Mouse (Mus musculus): ENCODE results near the gene Hp1bp3. TPM values are rescaled to one million over a fixed set of nuclear protein-coding genes. Genes with fewer than 3 reads are reported as not detected.

Gene Hp1bp3
- polyA plus RNA-seq, 1 experiment from 2014 or later, result 257 TPM

DNA sequence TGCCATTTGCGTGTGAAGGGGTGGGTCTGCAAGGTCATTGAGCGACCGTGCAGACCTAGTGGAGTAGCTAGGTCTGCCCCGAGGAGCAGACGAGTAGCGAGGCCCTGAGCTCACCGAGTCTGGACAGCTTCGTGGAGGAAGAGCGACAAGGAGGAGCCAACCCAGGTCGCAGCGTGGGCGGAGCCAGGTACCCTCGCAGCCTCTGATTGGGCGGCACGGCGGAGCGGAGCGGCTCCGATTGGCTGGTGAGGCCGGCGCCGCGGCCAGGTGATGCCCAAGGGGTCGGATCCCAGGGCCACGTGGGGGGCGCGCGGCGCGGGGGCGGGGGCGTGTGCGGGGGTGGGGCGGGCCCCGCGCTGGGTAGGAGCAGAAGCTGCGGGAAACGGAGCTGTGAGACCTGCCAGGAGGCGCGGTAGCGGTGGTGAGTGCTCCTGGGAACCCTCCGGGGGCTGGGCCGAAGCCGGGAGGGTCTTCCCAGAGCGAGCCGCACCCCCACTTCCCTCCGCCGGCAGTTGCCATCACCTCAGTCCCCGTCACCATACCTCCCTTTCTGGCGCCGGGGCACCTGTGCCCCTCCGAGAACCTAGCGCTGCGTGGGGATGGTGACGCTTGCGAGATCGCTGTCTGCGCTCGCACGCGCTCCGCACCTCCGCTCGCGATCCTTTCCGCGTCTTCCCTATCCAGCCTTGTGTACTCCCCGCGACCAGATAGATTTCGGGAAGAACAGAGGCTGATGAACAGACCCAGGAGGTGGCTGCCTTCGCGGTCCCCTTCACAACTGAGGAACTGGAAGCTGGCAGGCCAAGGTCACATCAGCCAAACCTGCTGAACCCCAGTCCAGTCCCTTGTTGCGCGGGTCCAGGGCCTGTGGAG, 34.2 kb downstream of the Hp1bp3 start, which contains the start of the genes Sh2d5 and Kif17:
Gene Sh2d5, plus strand, starts transcription at position 316 of the 873 bp plus-strand sequence.
Gene Kif17, plus strand, starts transcription at position 348 of the 873 bp plus-strand sequence.
- Histone ChIP-seq H3K27ac (replicated peaks; ENCODE audit: low read depth, low read length) (peak within 1 kb of the TSS; percentile 60), H3K4me2 (ENCODE audit: low read length) (peak within 1 kb of the TSS; percentile 95), H3K4me1 (ENCODE audit: control insufficient read depth, insufficient read depth, low read length) (peaks cover 30% of the 10 kb centered on the region), H3K27me3 (ENCODE audit: control insufficient read depth, insufficient read depth, low read length) (peaks cover 10% of the 10 kb centered on the region; the same call in 1 of the 2 replicates), H3K9ac (replicated peaks; ENCODE audit: low read length) (peak within 1 kb of the TSS; percentile 63), H3K4me3 (replicated peaks; ENCODE audit: low read depth, low read length) (peak within 1 kb of the TSS; percentile 58), H3K36me3 (ENCODE audit: control insufficient read depth, insufficient read depth, low read length) (peaks cover 18% of the 10 kb centered on the region), H3K9me3 (ENCODE audit: control insufficient read depth, low read length) (no peaks in the 10 kb centered on the region)
- DNase-seq (peak; percentile 93), ATAC-seq (ENCODE audit: low FRiP score, low TSS enrichment) (peak; percentile 90)
- under 1% methylated on average over 74 of the region's 74 CpGs for WGBS

DNA sequence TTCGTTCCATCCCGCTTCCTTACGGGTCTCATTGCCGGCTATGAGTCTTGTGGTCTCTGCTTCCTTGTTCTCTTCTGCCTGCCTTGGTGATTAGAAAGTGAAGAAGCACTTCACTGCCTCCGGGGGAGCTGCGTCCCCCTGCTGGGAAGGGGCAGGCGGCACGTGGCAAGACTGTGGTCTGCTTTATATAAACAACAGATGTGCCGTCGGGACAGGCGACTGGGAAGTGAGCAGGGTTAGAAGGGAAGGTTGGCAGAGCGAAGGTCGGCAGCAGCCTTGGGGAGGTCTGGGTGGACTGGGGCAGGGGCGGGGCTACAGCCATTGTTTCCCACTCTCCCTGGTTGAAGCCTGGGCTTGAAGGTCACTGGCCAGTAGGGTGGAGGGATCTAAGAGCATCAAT, 35.7 kb downstream of the Hp1bp3 start:
- Histone ChIP-seq H3K27me3 (ENCODE audit: control insufficient read depth, insufficient read depth, low read length) (peaks cover 10% of the 10 kb centered on the region; the same call in 1 of the 2 replicates), H3K9ac (replicated peaks; ENCODE audit: low read length) (peak overlapping the region; percentile 32), H3K4me3 (replicated peaks; ENCODE audit: low read depth, low read length) (peak overlapping the region; percentile 58), H3K4me1 (ENCODE audit: control insufficient read depth, insufficient read depth, low read length) (peaks cover 30% of the 10 kb centered on the region), H3K9me3 (ENCODE audit: control insufficient read depth, low read length) (no peaks in the 10 kb centered on the region), H3K36me3 (ENCODE audit: control insufficient read depth, insufficient read depth, low read length) (peaks cover 12% of the 10 kb centered on the region), H3K4me2 (ENCODE audit: low read length) (peak overlapping the region; percentile 95), H3K27ac (replicated peaks; ENCODE audit: low read depth, low read length) (peak overlapping the region; percentile 21)
- DNase-seq, result peak; percentile 71
- WGBS, result under 1% methylated on average over 14 of the region's 14 CpGs
- ATAC-seq (ENCODE audit: low FRiP score, low TSS enrichment), result no peak

DNA sequence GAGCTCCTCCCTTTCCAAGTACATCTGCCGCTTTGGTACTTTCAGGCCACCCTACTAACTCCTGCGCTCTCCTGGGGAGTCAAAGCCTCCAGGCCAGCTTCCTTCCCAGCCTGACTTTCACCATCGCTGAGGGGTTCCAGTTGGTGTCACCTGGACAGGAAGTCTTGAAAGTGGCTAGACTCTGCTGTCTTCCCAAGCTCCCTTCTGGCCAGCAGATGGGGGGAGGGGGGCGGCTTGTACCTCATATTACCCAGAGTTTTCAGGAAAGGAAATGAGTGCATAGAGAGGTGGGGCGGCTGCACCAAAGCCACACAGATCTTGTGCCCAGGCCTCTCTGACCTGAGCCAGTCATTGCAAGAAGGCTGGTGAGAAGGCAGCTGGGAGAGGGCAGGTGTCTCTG, 36.1 kb downstream of the Hp1bp3 start:
- peaks cover 7% of the 10 kb centered on the region for H3K36me3 ChIP-seq (ENCODE audit: control insufficient read depth, insufficient read depth, low read length)
- ATAC-seq (ENCODE audit: low FRiP score, low TSS enrichment), result no peak
- 9% methylated on average over 5 of the region's 5 CpGs for WGBS

GRCm38 (mm10) chr4:138257116-138257687, 41.1 kb downstream of the Hp1bp3 start:
- no peak overlapping the region for H3K4me3 ChIP-seq (replicated peaks; ENCODE audit: low read depth, low read length)
- no peak for DNase-seq
- WGBS, result 83% methylated on average over 22 of the region's 22 CpGs
- H3K9ac ChIP-seq (replicated peaks; ENCODE audit: low read length), result no peak overlapping the region
- no peaks in the 10 kb centered on the region for H3K9me3 ChIP-seq (ENCODE audit: control insufficient read depth, low read length)
- ATAC-seq (ENCODE audit: low FRiP score, low TSS enrichment), result no peak
- no peaks in the 10 kb centered on the region; the same call in 1 of the 2 replicates for H3K36me3 ChIP-seq (ENCODE audit: control insufficient read depth, insufficient read depth, low read length)
- H3K27ac ChIP-seq (replicated peaks; ENCODE audit: low read depth, low read length), result no peak overlapping the region
- peaks cover 7% of the 10 kb centered on the region for H3K4me1 ChIP-seq (ENCODE audit: control insufficient read depth, insufficient read depth, low read length)
- H3K4me2 ChIP-seq (ENCODE audit: low read length), result no peak overlapping the region
- H3K27me3 ChIP-seq (ENCODE audit: control insufficient read depth, insufficient read depth, low read length), result peaks cover 3% of the 10 kb centered on the region; the same call in 1 of the 2 replicates

More for the DNA sequence above, 36.1 kb downstream of the Hp1bp3 start:
- peak overlapping the region; percentile 32 for H3K9ac ChIP-seq (replicated peaks; ENCODE audit: low read length)
- peak; percentile 16 for DNase-seq
- H3K4me1 ChIP-seq (ENCODE audit: control insufficient read depth, insufficient read depth, low read length), result peaks cover 30% of the 10 kb centered on the region
- peak overlapping the region; percentile 58 for H3K4me3 ChIP-seq (replicated peaks; ENCODE audit: low read depth, low read length)
- peaks cover 10% of the 10 kb centered on the region; the same call in 1 of the 2 replicates for H3K27me3 ChIP-seq (ENCODE audit: control insufficient read depth, insufficient read depth, low read length)
- H3K9me3 ChIP-seq (ENCODE audit: control insufficient read depth, low read length), result no peaks in the 10 kb centered on the region
- H3K4me2 ChIP-seq (ENCODE audit: low read length), result peak overlapping the region; percentile 95
- no peak overlapping the region for H3K27ac ChIP-seq (replicated peaks; ENCODE audit: low read depth, low read length)

- no peaks in the 10 kb centered on the region for H3K27me3 ChIP-seq (ENCODE audit: control insufficient read depth, insufficient read depth, low read length)
- DNase-seq, result no peak
- peaks cover 4% of the 10 kb centered on the region for H3K4me1 ChIP-seq (ENCODE audit: control insufficient read depth, insufficient read depth, low read length)
- no peak overlapping the region for H3K27ac ChIP-seq (replicated peaks; ENCODE audit: low read depth, low read length)
- H3K4me3 ChIP-seq (replicated peaks; ENCODE audit: low read depth, low read length), result no peak overlapping the region
- no peak for ATAC-seq (ENCODE audit: low FRiP score, low TSS enrichment)
- no peak overlapping the region for H3K4me2 ChIP-seq (ENCODE audit: low read length)
- H3K9ac ChIP-seq (replicated peaks; ENCODE audit: low read length), result no peak overlapping the region
- H3K36me3 ChIP-seq (ENCODE audit: control insufficient read depth, insufficient read depth, low read length), result no peaks in the 10 kb centered on the region; the same call in 1 of the 2 replicates
- 80% methylated on average over 7 of the region's 7 CpGs for WGBS
- no peaks in the 10 kb centered on the region for H3K9me3 ChIP-seq (ENCODE audit: control insufficient read depth, low read length)
These were observed 42.6 kb downstream of the Hp1bp3 start for GRCm38 (mm10) chr4:138258663-138259062.

DNA sequence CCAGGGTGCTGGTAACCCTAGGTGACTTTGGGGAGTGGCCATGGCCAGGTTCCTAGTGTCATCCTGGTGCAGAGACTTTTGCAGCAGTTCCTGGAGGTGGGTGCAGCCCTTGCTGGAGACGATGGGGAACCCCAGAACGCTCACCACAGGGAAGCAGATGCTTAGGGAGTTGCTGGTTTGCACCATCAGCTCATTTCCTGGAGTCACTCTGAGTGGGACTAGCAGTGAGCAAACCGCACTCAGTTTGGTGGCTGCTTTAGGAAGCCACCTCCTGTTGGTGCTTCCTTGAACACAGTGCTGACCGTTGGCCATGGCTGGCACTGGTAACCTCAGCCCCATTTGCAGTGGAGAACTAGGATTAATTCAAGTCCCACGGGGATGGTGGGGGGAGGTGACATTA, 43.4 kb downstream of the Hp1bp3 start:
- no peak for ATAC-seq (ENCODE audit: low FRiP score, low TSS enrichment)
- WGBS, result 87% methylated on average over 5 of the region's 5 CpGs
- Histone ChIP-seq H3K27ac (replicated peaks; ENCODE audit: low read depth, low read length) (no peak overlapping the region), H3K4me1 (ENCODE audit: control insufficient read depth, insufficient read depth, low read length) (peaks cover 4% of the 10 kb centered on the region), H3K4me3 (replicated peaks; ENCODE audit: low read depth, low read length) (no peak overlapping the region), H3K9me3 (ENCODE audit: control insufficient read depth, low read length) (no peaks in the 10 kb centered on the region), H3K4me2 (ENCODE audit: low read length) (no peak overlapping the region), H3K9ac (replicated peaks; ENCODE audit: low read length) (no peak overlapping the region), H3K36me3 (ENCODE audit: control insufficient read depth, insufficient read depth, low read length) (no peaks in the 10 kb centered on the region; the same call in 1 of the 2 replicates), H3K27me3 (ENCODE audit: control insufficient read depth, insufficient read depth, low read length) (no peaks in the 10 kb centered on the region)
- DNase-seq, result no peak

- no peaks in the 10 kb centered on the region for H3K36me3 ChIP-seq (ENCODE audit: control insufficient read depth, insufficient read depth, low read length)
- DNase-seq (peak; percentile 92), ATAC-seq (ENCODE audit: low FRiP score, low TSS enrichment) (peak; percentile 90)
- peak overlapping the region; percentile 46 for H3K9ac ChIP-seq (replicated peaks; ENCODE audit: low read length)
- H3K4me3 ChIP-seq (replicated peaks; ENCODE audit: low read depth, low read length), result peak overlapping the region; percentile 65
- H3K9me3 ChIP-seq (ENCODE audit: control insufficient read depth, low read length), result no peaks in the 10 kb centered on the region
- no peaks in the 10 kb centered on the region for H3K27me3 ChIP-seq (ENCODE audit: control insufficient read depth, insufficient read depth, low read length)
- under 1% methylated on average over 75 of the region's 78 CpGs for WGBS
- H3K27ac ChIP-seq (replicated peaks; ENCODE audit: low read depth, low read length), result peak overlapping the region; percentile 68
- H3K4me1 ChIP-seq (ENCODE audit: control insufficient read depth, insufficient read depth, low read length), result peaks cover 4% of the 10 kb centered on the region
- peak overlapping the region; percentile 79 for H3K4me2 ChIP-seq (ENCODE audit: low read length)
These were observed 46.0 kb downstream of the Hp1bp3 start for GRCm38 (mm10) chr4:138261843-138262681.

DNA sequence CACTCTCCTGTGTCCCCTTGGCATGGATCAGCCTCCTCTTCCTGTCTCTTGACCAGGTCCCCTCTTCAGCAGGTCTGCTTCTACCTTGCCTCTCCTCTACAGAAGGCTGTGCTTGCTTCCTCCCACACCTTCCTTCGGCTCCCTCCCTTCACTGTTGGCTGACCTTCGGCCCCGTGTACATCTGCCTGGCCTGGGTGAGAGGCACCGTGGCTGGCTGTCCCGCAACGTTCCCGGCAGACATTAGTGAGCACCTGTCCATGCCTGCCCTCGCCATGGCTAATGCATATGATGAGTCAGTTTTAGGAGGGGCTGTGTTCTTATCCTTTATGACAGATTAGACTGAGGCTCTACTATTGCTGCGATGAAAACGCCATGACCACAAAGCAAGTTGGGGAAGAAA, 51.8 kb downstream of the Hp1bp3 start:
- 94% methylated on average over 10 of the region's 10 CpGs for WGBS
- no peak overlapping the region for H3K27ac ChIP-seq (replicated peaks; ENCODE audit: low read depth, low read length)
- no peak overlapping the region for H3K4me3 ChIP-seq (replicated peaks; ENCODE audit: low read depth, low read length)
- no peak overlapping the region for H3K9ac ChIP-seq (replicated peaks; ENCODE audit: low read length)
- no peaks in the 10 kb centered on the region for H3K36me3 ChIP-seq (ENCODE audit: control insufficient read depth, insufficient read depth, low read length)
- DNase-seq (no peak), ATAC-seq (ENCODE audit: low FRiP score, low TSS enrichment) (no peak)
- no peaks in the 10 kb centered on the region for H3K9me3 ChIP-seq (ENCODE audit: control insufficient read depth, low read length)
- no peak overlapping the region for H3K4me2 ChIP-seq (ENCODE audit: low read length)
- peaks cover under 1% of the 10 kb centered on the region for H3K4me1 ChIP-seq (ENCODE audit: control insufficient read depth, insufficient read depth, low read length)
- H3K27me3 ChIP-seq (ENCODE audit: control insufficient read depth, insufficient read depth, low read length), result no peaks in the 10 kb centered on the region
